Mouse (Mus musculus) heart, embryonic 10.5 days (tissue): ENCODE measurements around the gene Xirp2. TPM values are rescaled to one million over a fixed set of nuclear protein-coding genes. Genes with fewer than 3 reads are reported as not detected.
A peak's percentile ranks its signal among the peaks of the same experiment; 100 is the strongest.

Source experiments
- DNase-seq: peaks from one replicate; pipeline ENCODE4 v3.0.0-alpha.2; 2017; ENCODE audit warnings: low spot score
- H3K27ac ChIP-seq: fragments of 300-500 bp; sonication (generic); 2 replicates; pipeline ENCODE4 v1.5.1; 2016; ENCODE audit warnings: mild to moderate bottlenecking
- H3K27me3 ChIP-seq: fragments of 300-500 bp; sonication (generic); 2 replicates; pipeline ENCODE4 v1.6.1; 2016; ENCODE audit warnings: mild to moderate bottlenecking; ENCODE audit not compliant: poor library complexity, insufficient read depth, severe bottlenecking
- H3K36me3 ChIP-seq: fragments of 300-500 bp; sonication (generic); 2 replicates; pipeline ENCODE4 v1.6.1; 2016; ENCODE audit warnings: mild to moderate bottlenecking, moderate library complexity
- H3K4me1 ChIP-seq: fragments of 300-500 bp; sonication (generic); 2 replicates; pipeline ENCODE4 v1.6.1; 2016; ENCODE audit warnings: mild to moderate bottlenecking
- H3K4me3 ChIP-seq: fragments of 300-500 bp; sonication (generic); 2 replicates; pipeline ENCODE4 v1.5.1; 2016; ENCODE audit warnings: mild to moderate bottlenecking, moderate library complexity
- H3K9me3 ChIP-seq: fragments of 300-500 bp; sonication (generic); 2 replicates; pipeline ENCODE4 v1.6.1; 2016; ENCODE audit warnings: mild to moderate bottlenecking, moderate library complexity
- WGBS: fragments of 180-500 bp; shearing (Covaris S2); methylation state at CpG from one replicate; pipeline ENCODE4 v1.1.7; 2016; 5-methylcytosine and 5-hydroxymethylcytosine counted together
- polyA plus RNA-seq: library from polyadenylated mRNA; unstranded; fragments of >200 nt; fragmentation: Nextera tagmentation; extraction: Ambion mirVana; gene quantifications from 2 replicates; pipeline ENCODE4 v1.2.1, GENCODE M21; 2016

The Xirp2 gene
- polyA plus RNA-seq, 1 experiment from 2014 or later = 0.01 TPM

DNA sequence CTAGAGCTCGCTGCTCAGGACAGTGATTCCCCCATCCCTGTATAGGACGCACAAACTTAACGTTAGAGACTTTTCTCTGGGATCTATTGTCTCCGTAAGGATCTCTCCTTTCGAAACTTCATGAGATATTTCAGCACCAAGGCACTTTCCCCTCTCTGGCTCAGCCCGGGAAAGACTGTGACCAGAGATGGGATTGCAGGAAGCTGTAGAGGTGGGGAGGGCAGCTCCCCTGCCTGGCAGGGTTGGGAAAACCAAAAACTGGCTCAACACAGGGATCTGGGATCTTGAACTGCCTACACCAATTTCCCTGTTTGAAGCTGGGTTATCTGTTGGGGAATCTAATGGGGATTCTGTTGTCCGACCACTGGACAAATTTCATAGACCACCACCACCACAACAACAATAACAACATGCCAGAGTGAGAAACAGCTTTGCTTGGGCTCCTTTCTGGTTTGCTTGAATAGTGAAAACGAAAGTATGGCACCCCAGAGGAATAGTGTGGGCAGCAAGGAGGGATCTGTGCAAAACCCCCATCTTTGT lies 121.4 kb downstream of the Xirp2 start:
- H3K4me3 ChIP-seq = peak overlapping the region; percentile 75
- H3K27ac ChIP-seq = no peak overlapping the region
- 14% methylated on average over 8 of the region's 8 CpGs for WGBS
- H3K27me3 ChIP-seq = no peaks in the 10 kb centered on the region
- H3K4me1 ChIP-seq = peaks cover 10% of the 10 kb centered on the region
- no peaks in the 10 kb centered on the region for H3K36me3 ChIP-seq
- no peaks in the 10 kb centered on the region for H3K9me3 ChIP-seq
- DNase-seq = no peak

Other genes starting within 250 kb of the Xirp2 start
- not detected in 2 replicates for gene Gm21830, start 32.3 kb upstream of the Xirp2 start, polyA plus RNA-seq
- not detected in 2 replicates for gene Gm26727, start 12.8 kb upstream of the Xirp2 start, polyA plus RNA-seq
- 4.7 and 4.8 TPM in 2 replicates for gene B3galt1, start 119.9 kb downstream of the Xirp2 start, polyA plus RNA-seq